Mouse (Mus musculus): ENCODE results near the gene Gm21903. TPM values are rescaled to one million over a fixed set of nuclear protein-coding genes. Genes with fewer than 3 reads are reported as not detected.
"Not testable (repeated sequence)": the region's sequence is repeated elsewhere in the genome, so short reads cannot be mapped to it uniquely, and the experiment has no call there.

The Gm21903 gene
- total RNA-seq (2021), result not detected
- long read RNA-seq, experiment 1, result 0 reads
- long read RNA-seq, experiment 2, result 0 reads

DNA sequence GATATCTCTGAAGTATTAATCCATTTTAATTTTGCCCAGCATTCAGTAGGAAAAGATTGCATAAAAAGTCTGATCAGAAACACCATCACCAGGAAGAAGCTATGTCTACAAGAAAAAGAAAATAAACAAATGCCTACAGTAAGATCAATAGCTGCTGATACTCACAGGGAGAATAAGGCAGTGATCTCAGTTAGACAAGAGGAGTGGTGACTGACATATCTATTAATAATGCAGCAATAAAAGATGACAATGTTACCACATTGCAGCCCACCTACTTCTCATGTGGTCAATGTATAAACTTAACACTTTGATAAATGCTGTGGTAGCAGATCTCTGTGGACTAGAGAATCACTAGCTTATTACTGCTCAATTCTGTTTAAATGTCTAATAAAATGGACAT is at the start of gene Gm21903:
Gene Gm21903, minus strand, starts transcription at position 101 of the 400 bp plus-strand sequence.
- no peak for DNase-seq

DNA sequence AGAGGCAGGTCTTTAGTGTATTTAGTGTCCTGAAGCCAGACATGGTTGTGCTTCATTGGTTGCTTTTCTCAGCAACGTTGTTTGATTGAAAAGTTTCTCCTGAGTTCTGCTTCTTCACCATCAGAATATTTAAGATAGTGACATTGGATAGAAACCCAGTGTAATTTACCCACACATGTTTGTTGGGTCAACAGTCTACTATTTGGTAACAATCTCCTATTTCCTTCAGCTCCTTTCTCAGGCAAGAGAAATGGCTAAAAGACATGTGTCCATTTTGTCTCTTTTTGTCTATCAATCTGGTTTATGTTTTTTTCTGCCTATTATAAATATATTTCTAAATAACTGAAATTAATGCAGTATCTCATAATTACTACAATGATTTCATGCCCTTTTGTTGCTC is 33.8 kb upstream of the Gm21903 start, which contains the start of gene Esp23:
Gene Esp23, minus strand, starts transcription at position 101 of the 400 bp plus-strand sequence.
- no peak for DNase-seq

DNA sequence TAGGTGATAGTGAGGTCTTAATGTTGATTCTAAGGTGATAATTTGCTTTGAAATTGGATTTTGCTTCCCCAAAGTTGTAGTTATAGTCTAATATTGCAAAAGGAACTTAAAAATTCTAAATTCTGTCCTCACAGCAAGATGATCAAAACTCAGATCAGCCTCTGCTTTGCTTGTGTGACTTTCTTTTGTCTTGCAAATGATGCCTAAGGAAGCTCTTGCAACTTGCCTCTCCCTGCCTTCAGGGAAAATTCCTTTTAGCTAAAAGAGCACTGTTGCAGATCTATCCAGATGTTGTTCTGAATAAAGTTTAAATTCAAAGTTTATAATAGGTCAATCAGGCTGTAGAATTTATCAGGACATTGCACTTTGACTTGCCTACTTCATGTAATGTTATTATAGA is 20.5 kb upstream of the Gm21903 start:
- DNase-seq, result no peak

DNA sequence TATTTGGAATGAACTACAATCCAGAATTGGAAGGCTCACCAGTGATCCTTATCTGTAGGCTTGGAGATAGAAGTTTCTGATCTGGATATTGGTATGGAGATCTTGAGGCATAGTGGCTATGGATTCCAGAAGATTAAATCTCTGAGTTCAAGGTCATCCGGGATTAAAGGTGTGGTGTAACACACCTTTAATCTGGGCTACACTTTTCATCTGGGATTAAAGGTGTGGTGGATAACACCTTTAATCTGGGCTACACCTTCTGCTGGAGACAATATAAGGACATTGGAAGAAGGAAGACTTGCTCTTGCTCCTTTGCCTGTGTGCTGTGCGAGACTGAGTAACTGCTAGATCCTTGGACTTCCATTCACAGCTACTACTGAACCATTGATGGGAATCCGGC is 6.7 kb downstream of the Gm21903 start, which contains the start of gene Esp24:
Gene Esp24, plus strand, starts transcription at position 301 of the 400 bp plus-strand sequence.
- not testable (repeated sequence) for DNase-seq

DNA sequence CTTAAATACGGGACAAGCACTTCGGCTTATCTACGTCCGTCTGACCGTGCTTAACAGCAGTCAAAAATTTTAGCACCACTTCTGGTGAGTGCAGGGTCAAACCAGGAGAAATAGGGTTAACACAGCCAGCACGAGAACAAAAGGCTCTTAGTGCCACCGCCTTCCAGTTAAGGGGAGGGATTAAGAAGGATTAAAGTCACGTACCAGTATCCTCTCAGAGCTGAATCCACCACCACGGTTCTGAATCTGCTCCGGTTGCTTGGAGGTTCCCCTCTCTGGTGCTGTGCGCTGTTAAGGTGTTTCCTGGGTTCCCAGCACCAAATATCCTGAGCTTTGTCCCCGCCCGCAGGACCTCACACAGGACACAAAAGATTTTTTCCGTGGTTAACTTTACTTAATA is 26.0 kb downstream of the Gm21903 start:
- DNase-seq, result no peak

DNA sequence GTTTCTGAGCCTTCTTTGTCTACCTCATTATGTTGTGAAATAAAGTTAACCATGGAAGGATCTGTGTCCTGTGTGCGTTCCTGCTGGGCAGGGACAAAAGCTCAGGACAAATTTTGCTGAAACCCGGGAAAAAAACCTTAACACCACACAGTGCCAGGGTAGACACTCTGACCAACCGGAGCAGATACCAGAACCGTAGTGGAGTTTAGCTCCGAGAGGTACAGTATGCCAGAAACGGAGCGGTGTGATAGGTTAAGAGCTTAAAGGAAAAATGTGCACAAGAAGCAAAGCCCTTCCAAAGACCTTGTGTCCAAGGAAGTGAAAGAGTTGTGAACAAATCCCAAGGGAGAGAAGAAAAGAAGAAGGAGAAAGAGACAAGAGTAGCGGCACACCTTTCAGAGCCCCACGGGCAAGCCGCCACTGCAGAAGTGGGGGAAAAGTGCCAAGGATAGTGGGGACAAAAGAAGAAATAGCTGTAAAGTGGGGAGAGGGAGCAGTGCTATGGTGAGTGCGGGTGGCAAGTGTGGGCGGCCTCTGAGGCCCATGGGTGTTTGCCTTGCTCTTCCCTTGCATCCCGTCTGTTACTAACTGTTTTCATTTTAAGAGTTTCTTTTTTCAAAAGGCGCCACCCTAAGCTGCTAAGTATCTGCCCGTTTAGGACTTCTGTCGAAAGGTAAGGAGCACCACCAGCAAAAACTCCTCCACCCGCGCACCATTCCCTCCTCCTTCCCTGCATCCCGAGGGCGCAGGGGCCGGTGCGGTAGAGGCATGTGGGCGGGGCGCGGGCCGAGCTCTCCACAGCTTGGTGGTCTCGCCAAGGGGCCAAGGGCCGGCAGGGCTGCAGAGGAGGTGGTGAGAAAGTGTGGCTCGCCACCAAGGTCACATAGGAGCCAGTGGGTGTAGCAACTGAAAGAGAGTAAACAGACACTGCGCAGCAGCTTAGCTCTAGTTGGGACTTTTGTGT is 32.2 kb downstream of the Gm21903 start:
- DNase-seq, result no peak

DNA sequence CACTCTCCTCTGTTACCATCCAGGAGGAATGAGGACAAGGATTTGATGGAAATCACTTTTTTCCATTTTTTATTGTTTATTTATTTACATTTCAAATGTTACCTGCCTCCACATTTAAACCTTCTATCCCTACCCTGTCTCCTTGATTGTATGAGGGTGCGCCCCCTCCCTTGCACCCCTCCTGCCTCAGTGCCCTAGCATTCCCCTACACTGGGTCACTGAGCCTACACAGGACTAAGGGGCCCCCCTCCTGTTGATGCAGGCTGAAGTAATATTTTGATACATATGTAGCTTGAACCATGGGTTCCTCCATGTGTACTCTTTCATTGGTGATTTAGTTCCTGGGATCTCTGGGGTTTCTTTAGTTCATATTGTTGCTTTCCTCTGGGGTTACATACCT is 33.3 kb downstream of the Gm21903 start:
- no peak for DNase-seq

Other genes starting within 250 kb of the Gm21903 start
- not detected for gene Esp24, start 6.6 kb downstream of the Gm21903 start, total RNA-seq (2021)
- not detected for gene Esp23, start 33.7 kb upstream of the Gm21903 start, total RNA-seq (2021)
- not detected for gene Esp22, start 52.0 kb upstream of the Gm21903 start, total RNA-seq (2021)